Mouse (Mus musculus) spleen, adult 18-20 months (tissue): ENCODE data around the gene Rpp21.

Experiments used
- DNase-seq, 2 experiments: peaks; one replicate each; pipeline ENCODE4 v3.0.0; 2022; ENCODE audit warnings: mixed read lengths in 2 of 2

Rpp21 gene

GRCm38 (mm10) chr17:36233572-36233971, 24.3 kb downstream of the Rpp21 start:
- no peak for DNase-seq

GRCm38 (mm10) chr17:36231318-36231717, 26.6 kb downstream of the Rpp21 start:
- peak; percentile 61 to 79 for DNase-seq

- no peak for DNase-seq
These were observed 28.8 kb downstream of the Rpp21 start for GRCm38 (mm10) chr17:36229046-36229445.

GRCm38 (mm10) chr17:36226921-36227320, 30.9 kb downstream of the Rpp21 start:
- DNase-seq, result peak in 1 of 2 experiments; percentile 31

DNA sequence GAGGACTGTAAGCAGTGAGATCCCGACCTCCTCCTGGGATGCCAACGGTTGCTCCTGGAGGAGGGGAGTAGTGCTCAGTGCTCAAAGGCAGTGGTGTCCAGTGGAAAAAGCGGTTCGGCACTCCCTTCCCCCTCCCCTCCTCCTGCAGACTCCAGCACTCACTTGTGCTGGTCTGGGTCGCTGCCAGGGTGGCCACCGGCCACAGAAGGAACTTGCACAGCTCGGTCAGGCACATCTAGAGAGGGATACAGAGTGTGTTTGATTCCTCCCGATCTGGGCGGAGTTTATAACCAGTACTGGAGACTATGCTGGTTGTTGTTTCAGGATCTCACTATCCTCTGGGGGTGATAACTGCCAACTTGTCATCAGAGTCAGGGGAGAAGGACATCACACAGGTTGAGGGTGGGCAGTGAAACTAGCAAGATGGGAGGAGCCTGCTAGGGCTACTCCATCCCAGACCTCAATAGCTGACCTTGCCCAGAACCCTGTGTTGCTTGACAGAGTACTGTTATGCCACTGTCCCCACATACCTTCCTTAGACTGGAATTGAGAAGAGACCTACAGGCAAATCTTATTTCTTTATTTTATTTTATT, 32.5 kb downstream of the Rpp21 start:
- DNase-seq, result no peak

- DNase-seq, result no peak
These were observed 33.4 kb downstream of the Rpp21 start for GRCm38 (mm10) chr17:36224451-36224850.

- no peak for DNase-seq
These were observed 39.2 kb downstream of the Rpp21 start for GRCm38 (mm10) chr17:36218594-36219155.

DNA sequence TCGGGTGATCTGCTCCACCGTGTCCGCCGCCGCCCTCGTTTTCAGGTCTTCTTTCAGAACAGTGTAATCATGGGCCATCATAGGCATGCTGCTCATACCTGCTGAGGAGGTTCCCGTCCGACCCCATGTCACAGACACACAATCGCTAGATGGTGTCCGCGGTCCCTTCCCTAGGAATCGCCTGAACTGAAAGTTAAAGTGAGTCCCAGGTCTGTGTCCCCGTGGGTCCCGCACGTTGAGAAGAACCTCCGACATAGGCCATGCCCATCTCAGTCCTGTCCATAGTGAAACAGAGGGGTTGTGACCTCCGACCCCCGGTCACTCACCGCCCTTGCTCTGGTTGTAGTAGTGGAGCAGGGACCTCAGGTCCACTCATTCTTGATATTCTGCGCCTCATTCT, 42.3 kb downstream of the Rpp21 start:
- no peak for DNase-seq

DNA sequence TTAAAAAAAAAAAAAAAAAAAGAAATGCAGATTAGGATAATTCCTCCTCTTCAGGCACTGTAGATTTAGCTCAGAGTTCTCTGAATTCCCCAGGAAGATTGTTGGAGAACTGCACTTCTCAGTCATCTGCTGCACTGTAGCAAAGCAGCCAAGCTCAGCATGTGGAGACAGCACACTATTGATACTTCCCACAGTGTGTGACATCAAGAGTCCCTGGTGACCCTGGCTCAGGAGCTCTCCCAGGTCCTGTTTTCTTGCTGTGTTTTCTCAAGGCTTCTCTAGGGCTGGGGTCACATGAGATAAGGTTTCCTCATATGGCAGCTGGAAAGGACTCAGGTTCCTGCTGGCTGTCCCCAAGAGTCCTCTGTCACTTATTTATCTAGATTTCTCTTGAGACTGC, 51.0 kb downstream of the Rpp21 start:
- no peak for DNase-seq

- peak in 1 of 2 experiments; percentile 22 for DNase-seq
These were observed 52.0 kb downstream of the Rpp21 start for GRCm38 (mm10) chr17:36205862-36206261.
